Mouse (Mus musculus) cerebellum, adult 2 months (tissue): ENCODE measurements around the gene Nicn1.

Experiments
- CTCF ChIP-seq: fragments of 200-500 bp; IDR thresholded peaks from 2 replicates; pipeline ENCODE4 v1.5.1; 2011; ENCODE audit warnings: low read depth, mild to moderate bottlenecking, control low read depth, low read length, moderate library complexity, borderline replicate concordance; ENCODE audit not compliant: insufficient read depth
- POLR2A ChIP-seq: fragments of 200-500 bp; IDR thresholded peaks from 2 replicates; pipeline ENCODE4 v1.6.1; 2011; ENCODE audit warnings: low read length, control low read depth, borderline replicate concordance; ENCODE audit not compliant: insufficient read depth

GRCm38 (mm10) chr9:108324784-108325183 is 34.6 kb downstream of the Nicn1 start:
- TF ChIP-seq CTCF (no peak), POLR2A (no peak)
